Mouse (Mus musculus) intestine, embryonic 14.5 days (tissue): ENCODE results near the gene Olfr619. TPM values are rescaled to one million over a fixed set of nuclear protein-coding genes. Genes with fewer than 3 reads are reported as not detected.

Experiments used
- ATAC-seq: fragments of 200-750 bp; cut with Nextera tagmentation; replicated peaks from 2 replicates; pipeline ENCODE4 v1.8.0; 2017; ENCODE audit warnings: low read depth, moderate number of reproducible peaks, moderate TSS enrichment, moderate library complexity; ENCODE audit not compliant: low FRiP score, low TSS enrichment
- DNase-seq: peaks from one replicate; pipeline ENCODE4 v3.0.0-alpha.2; 2018; ENCODE audit warnings: low spot score
- H3K27ac ChIP-seq: fragments of 300-500 bp; sonication (generic); 2 replicates; pipeline ENCODE4 v1.5.1; 2014; ENCODE audit warnings: low read depth, mild to moderate bottlenecking, control low read depth
- H3K27me3 ChIP-seq: fragments of 300-500 bp; sonication (generic); replicated peaks from 2 replicates; pipeline ENCODE4 v1.6.1; 2014; ENCODE audit warnings: low read length, control low read depth; ENCODE audit not compliant: control insufficient read depth, insufficient read depth
- H3K36me3 ChIP-seq: fragments of 300-500 bp; sonication (generic); 2 replicates; pipeline ENCODE4 v1.6.1; 2014; ENCODE audit warnings: low read length, control low read depth; ENCODE audit not compliant: control insufficient read depth, insufficient read depth
- H3K4me1 ChIP-seq: fragments of 300-500 bp; sonication (generic); replicated peaks from 2 replicates; pipeline ENCODE4 v1.6.1; 2014; ENCODE audit warnings: low read length, control low read depth, mixed read lengths; ENCODE audit not compliant: control insufficient read depth, insufficient read depth
- H3K4me2 ChIP-seq: fragments of 300-500 bp; sonication (generic); 2 replicates; pipeline ENCODE4 v1.6.1; 2014; ENCODE audit warnings: low read length
- H3K4me3 ChIP-seq: fragments of 300-500 bp; sonication (generic); 2 replicates; pipeline ENCODE4 v1.5.1; 2014; ENCODE audit warnings: low read depth, low read length, control low read depth, mixed read lengths
- H3K9ac ChIP-seq: fragments of 300-500 bp; sonication (generic); 2 replicates; pipeline ENCODE4 v1.6.1; 2014; ENCODE audit warnings: mild to moderate bottlenecking, low read length
- H3K9me3 ChIP-seq: fragments of 300-500 bp; sonication (generic); 2 replicates; pipeline ENCODE4 v1.6.1; 2016; ENCODE audit warnings: low read length, control low read depth; ENCODE audit not compliant: control insufficient read depth
- WGBS: fragments of 180-500 bp; shearing (Covaris S2); extraction: QIAGEN DNeasy Blood & Tissue Kit; methylation state at CpG from one replicate; pipeline ENCODE4 v1.1.7; 2014; 5-methylcytosine and 5-hydroxymethylcytosine counted together
- polyA plus RNA-seq: library from polyadenylated mRNA; unstranded; fragments of >200 nt; fragmentation: Nextera tagmentation; extraction: Ambion mirVana; gene quantifications from 2 replicates; pipeline ENCODE4 v1.2.1, GENCODE M21; 2014

The Olfr619 gene
- polyA plus RNA-seq: not detected in 2 replicates

DNA sequence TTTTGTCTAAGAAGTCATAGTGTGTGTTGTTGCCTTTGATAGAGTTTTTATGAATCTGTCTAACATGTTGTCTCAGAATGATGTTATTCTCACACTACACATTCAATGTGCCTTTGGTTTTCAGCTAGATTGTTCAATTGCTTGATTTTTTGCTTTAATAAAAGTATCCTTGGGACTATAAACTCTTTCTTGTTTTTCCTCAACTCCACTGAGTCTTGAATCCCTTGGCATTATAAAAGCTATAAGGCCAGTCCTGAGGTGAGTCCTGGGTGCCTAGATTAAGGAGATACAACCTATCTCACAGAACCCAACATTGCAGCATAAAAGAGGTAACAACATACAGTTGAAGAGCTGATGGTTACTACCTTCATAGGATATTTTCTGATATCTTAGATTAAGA, at the start of gene Olfr619:
TSS of gene Olfr619 (plus strand) at position 301 of the 400 bp plus-strand sequence.
- DNase-seq (no peak), ATAC-seq (no peak)
- Histone ChIP-seq H3K27ac (no peak within 1 kb of the TSS), H3K27me3 (no peaks in the 10 kb centered on the region), H3K4me3 (no peak within 1 kb of the TSS), H3K4me2 (no peak within 1 kb of the TSS), H3K4me1 (no peaks in the 10 kb centered on the region), H3K9ac (no peak within 1 kb of the TSS), H3K9me3 (no peaks in the 10 kb centered on the region), H3K36me3 (no peaks in the 10 kb centered on the region)

DNA sequence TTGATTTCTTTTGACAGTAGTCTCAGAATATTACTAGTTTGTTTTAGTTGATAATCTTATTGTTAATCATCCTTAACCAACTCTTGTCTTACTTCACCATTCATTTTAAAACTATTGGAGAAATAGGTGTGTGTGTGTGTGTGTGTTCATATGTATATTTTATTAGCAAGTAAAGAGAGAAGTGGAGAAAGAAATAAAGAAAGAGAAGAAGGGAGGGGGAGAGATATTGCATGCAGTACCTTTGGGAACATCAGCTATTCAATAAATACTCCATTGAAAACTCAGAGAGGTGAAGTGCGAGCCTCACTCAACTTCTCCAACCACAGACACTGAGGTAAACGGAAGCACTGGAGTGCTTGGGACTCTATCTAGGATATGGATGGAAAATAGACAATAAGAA, 44.6 kb upstream of the Olfr619 start, which contains the start of gene Olfr615:
TSS of gene Olfr615 (plus strand) at position 301 of the 400 bp plus-strand sequence.
- no peaks in the 10 kb centered on the region for H3K36me3 ChIP-seq
- 90% methylated on average over 2 of the region's 2 CpGs for WGBS
- no peaks in the 10 kb centered on the region for H3K9me3 ChIP-seq
- ATAC-seq (no peak), DNase-seq (no peak)
- H3K27me3 ChIP-seq: no peaks in the 10 kb centered on the region
- H3K27ac ChIP-seq: no peak within 1 kb of the TSS
- H3K4me1 ChIP-seq: no peaks in the 10 kb centered on the region
- H3K9ac ChIP-seq: no peak within 1 kb of the TSS
- H3K4me3 ChIP-seq: no peak within 1 kb of the TSS
- H3K4me2 ChIP-seq: no peak within 1 kb of the TSS

DNA sequence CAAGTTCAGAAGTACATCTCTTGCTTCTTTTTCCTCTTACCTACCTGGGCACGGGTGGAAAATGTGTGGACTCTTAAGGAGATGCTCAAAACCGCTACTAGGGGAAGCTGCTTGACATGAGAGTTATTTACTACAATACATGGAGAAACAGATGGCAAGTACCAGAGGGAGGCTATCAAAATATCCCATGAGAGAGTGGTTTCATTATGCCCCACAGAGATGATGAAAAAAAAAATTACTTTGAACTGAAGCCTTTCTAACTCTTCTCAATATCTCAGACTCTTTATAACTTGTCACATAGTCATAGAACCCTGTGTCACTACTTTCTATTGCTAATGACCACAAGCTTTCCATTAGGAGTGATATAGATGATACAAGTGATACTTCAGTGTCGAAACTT, 31.3 kb upstream of the Olfr619 start, which contains the start of gene Olfr616:
TSS of gene Olfr616 (minus strand) at position 101 of the 400 bp plus-strand sequence.
- ATAC-seq (no peak), DNase-seq (no peak)
- H3K27ac ChIP-seq: no peak within 1 kb of the TSS
- H3K36me3 ChIP-seq: no peaks in the 10 kb centered on the region
- no peak within 1 kb of the TSS for H3K4me2 ChIP-seq
- H3K9ac ChIP-seq: no peak within 1 kb of the TSS
- no peaks in the 10 kb centered on the region for H3K9me3 ChIP-seq
- H3K27me3 ChIP-seq: no peaks in the 10 kb centered on the region
- no peaks in the 10 kb centered on the region for H3K4me1 ChIP-seq
- H3K4me3 ChIP-seq: no peak within 1 kb of the TSS
- WGBS: 83% methylated on average over 3 of the region's 3 CpGs

DNA sequence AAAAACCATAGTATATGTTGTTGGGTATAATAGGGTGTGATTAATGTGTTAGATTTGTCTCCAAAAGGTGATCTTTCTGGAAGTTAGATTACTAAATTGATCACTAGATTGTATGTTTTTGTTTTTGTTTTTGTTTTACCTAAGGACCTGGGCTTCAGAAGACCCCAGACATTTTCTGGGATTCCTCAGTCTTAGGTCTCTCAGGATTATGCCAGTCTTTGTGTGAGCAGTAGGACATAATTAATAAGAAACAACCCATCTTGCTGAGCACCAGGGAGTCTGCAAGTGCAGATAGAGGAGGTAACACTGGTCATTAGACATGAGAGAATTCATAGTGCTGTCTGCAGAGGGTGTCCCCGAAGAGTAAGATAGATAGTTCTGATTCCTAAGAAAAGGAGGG, 27.6 kb upstream of the Olfr619 start, which contains the start of gene Olfr617:
TSS of gene Olfr617 (plus strand) at position 301 of the 400 bp plus-strand sequence.
- DNase-seq (no peak), ATAC-seq (no peak)
- Histone ChIP-seq H3K4me1 (no peaks in the 10 kb centered on the region), H3K36me3 (no peaks in the 10 kb centered on the region), H3K4me3 (no peak within 1 kb of the TSS), H3K9me3 (no peaks in the 10 kb centered on the region), H3K4me2 (no peak within 1 kb of the TSS), H3K9ac (no peak within 1 kb of the TSS), H3K27ac (no peak within 1 kb of the TSS), H3K27me3 (no peaks in the 10 kb centered on the region)
- 85% methylated on average over 1 of the region's 1 CpGs for WGBS

DNA sequence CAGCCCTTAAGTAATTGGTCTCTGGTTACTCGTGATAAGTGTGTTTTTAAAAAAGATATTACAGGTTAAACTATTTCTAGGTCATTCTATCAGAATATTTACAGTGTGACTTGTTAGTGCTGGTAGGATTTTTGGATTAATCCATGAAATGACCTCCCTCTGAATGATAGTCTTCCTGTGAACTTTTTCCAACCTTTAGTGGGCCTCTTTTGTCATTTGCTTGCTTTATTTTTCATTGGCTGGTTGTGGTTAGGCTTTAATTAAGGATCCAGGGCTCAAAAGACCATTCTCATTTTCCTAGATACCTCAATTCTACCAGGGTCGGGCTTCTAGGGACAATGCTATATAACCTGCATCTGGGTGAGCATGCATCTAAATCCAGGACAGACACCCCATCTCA, 10.6 kb upstream of the Olfr619 start, which contains the start of gene Olfr618:
TSS of gene Olfr618 (plus strand) at position 301 of the 400 bp plus-strand sequence.
- Histone ChIP-seq H3K27me3 (no peaks in the 10 kb centered on the region), H3K9me3 (no peaks in the 10 kb centered on the region), H3K4me2 (no peak within 1 kb of the TSS), H3K27ac (no peak within 1 kb of the TSS), H3K4me1 (no peaks in the 10 kb centered on the region), H3K4me3 (no peak within 1 kb of the TSS), H3K9ac (no peak within 1 kb of the TSS), H3K36me3 (no peaks in the 10 kb centered on the region)
- ATAC-seq (no peak), DNase-seq (no peak)
- WGBS: 64% methylated on average over 2 of the region's 2 CpGs

DNA sequence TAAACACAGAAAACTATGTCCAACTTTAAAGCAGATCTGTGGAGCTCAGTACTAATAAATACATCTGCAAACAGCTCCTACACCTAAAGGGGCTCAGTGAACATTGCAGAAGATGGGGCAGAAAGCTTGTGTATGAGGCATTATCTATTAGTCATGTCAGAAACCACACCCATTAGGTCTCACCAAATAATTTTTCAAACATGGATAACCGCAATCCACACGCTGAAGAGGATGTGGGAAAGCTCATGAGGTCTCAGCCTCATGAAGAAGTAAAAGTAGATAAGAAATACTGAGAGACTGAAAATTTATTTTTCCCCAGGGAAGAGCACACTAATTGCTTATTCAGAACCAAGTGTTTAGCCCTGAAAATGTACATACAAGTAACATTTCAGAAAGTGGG, 7.0 kb downstream of the Olfr619 start:
- Histone ChIP-seq H3K9ac (no peak overlapping the region), H3K27ac (no peak overlapping the region), H3K4me1 (no peaks in the 10 kb centered on the region), H3K9me3 (no peaks in the 10 kb centered on the region), H3K4me3 (no peak overlapping the region), H3K4me2 (no peak overlapping the region), H3K36me3 (no peaks in the 10 kb centered on the region), H3K27me3 (no peaks in the 10 kb centered on the region)
- 74% methylated on average over 2 of the region's 2 CpGs for WGBS
- ATAC-seq: no peak
- no peak for DNase-seq

DNA sequence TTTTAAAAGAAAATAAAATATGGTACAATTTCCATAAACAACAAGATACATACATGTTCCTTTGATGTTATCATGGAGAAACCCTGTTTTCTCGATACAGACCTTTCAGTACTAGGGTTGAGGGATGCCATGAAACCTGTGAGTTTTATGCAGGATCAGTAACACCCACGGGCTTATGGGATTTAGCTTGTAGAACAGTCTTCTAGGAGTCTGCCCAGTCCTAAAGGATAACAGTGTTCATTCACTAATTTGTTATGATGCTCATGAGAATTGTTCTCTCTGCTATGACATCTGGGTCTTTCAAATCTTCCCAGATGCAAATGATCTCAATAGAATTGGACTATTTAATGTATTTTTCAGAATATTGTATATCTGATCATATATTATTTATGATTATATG, 12.1 kb downstream of the Olfr619 start, which contains the start of gene Olfr620:
TSS of gene Olfr620 (minus strand) at position 101 of the 400 bp plus-strand sequence.
- no peaks in the 10 kb centered on the region for H3K36me3 ChIP-seq
- no peak within 1 kb of the TSS for H3K9ac ChIP-seq
- no peaks in the 10 kb centered on the region for H3K27me3 ChIP-seq
- ATAC-seq (no peak), DNase-seq (no peak)
- H3K4me1 ChIP-seq: no peaks in the 10 kb centered on the region
- no peaks in the 10 kb centered on the region for H3K9me3 ChIP-seq
- 80% methylated on average over 2 of the region's 2 CpGs for WGBS
- no peak within 1 kb of the TSS for H3K4me2 ChIP-seq
- H3K4me3 ChIP-seq: no peak within 1 kb of the TSS
- H3K27ac ChIP-seq: no peak within 1 kb of the TSS

DNA sequence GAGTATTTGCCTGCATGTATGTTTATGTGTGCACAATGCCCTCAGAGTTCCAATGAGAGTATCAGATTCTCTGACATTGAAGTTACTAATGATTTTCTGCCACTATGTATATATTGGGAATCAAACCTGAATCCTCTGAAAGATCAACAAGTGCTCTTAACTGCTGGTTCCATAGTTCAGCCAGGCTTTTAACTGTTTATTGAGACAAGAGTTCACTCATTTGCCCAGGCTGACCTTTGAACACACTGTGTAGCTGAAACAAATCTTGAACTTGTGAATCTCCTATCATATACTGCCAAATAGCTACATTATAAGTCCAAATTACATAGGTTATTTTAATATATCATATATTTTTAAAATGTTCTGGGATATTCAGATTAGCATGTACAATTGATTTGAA, 36.4 kb downstream of the Olfr619 start:
- ATAC-seq (no peak), DNase-seq (no peak)
- H3K9me3 ChIP-seq: no peaks in the 10 kb centered on the region

DNA sequence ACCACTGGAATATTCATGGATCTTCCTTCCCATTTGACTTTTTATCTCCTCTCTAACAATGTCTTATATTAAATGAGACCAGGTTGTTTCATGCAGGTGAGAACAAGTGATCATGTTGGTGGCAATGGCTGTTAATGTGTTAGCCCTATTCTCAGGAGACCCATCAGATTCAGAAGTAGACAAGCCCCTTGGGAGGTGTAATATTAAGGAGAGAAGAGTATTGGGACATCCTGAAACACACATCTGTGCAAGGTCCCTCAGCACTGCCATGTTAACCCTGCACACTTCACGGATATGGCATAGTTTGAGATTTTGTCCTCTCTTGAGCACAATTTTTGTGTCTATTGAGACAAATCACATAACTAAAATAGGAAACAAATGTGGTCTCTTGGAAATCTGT, 42.2 kb downstream of the Olfr619 start, which contains the start of gene Olfr622:
TSS of gene Olfr622 (minus strand) at position 101 of the 400 bp plus-strand sequence.
- Histone ChIP-seq H3K36me3 (no peaks in the 10 kb centered on the region), H3K4me1 (no peaks in the 10 kb centered on the region), H3K27me3 (no peaks in the 10 kb centered on the region), H3K9ac (no peak within 1 kb of the TSS), H3K4me2 (no peak within 1 kb of the TSS), H3K9me3 (no peaks in the 10 kb centered on the region), H3K4me3 (no peak within 1 kb of the TSS), H3K27ac (no peak within 1 kb of the TSS)
- 86% methylated on average over 1 of the region's 1 CpGs for WGBS
- ATAC-seq (no peak), DNase-seq (no peak)

More for the DNA sequence above, 36.4 kb downstream of the Olfr619 start:
- no peaks in the 10 kb centered on the region for H3K4me1 ChIP-seq
- H3K36me3 ChIP-seq: no peaks in the 10 kb centered on the region
- no peak overlapping the region for H3K27ac ChIP-seq
- H3K4me2 ChIP-seq: no peak overlapping the region
- H3K27me3 ChIP-seq: no peaks in the 10 kb centered on the region
- H3K4me3 ChIP-seq: no peak overlapping the region
- no peak overlapping the region for H3K9ac ChIP-seq
